Mouse (Mus musculus) embryonic facial prominence, embryonic 13.5 days (tissue): ENCODE measurements around the gene Ap1g1. TPM values are rescaled to one million over a fixed set of nuclear protein-coding genes. Genes with fewer than 3 reads are reported as not detected.

Experiments
- ATAC-seq: fragments of 200-750 bp; cut with Nextera tagmentation; 2 replicates; pipeline ENCODE4 v1.8.0; 2017; ENCODE audit warnings: low read depth; ENCODE audit not compliant: insufficient number of reproducible peaks, insufficient read depth, low FRiP score, low TSS enrichment
- H3K27ac ChIP-seq: fragments of 300-500 bp; sonication (generic); 2 replicates; pipeline ENCODE4 v1.5.1; 2015; ENCODE audit warnings: moderate library complexity, mild to moderate bottlenecking, inconsistent platforms
- H3K27me3 ChIP-seq: fragments of 300-500 bp; sonication (generic); 2 replicates; pipeline ENCODE4 v1.6.1; 2015; ENCODE audit warnings: mild to moderate bottlenecking, inconsistent platforms
- H3K36me3 ChIP-seq: fragments of 300-500 bp; sonication (generic); 2 replicates; pipeline ENCODE4 v1.6.1; 2015; ENCODE audit warnings: mild to moderate bottlenecking, inconsistent platforms
- H3K4me1 ChIP-seq: fragments of 300-500 bp; sonication (generic); 2 replicates; pipeline ENCODE4 v1.6.1; 2015; ENCODE audit warnings: inconsistent platforms
- H3K4me2 ChIP-seq: fragments of 300-500 bp; sonication (generic); 2 replicates; pipeline ENCODE4 v1.6.1; 2015; ENCODE audit warnings: moderate library complexity, mild to moderate bottlenecking, inconsistent platforms
- H3K4me3 ChIP-seq: fragments of 300-500 bp; sonication (generic); 2 replicates; pipeline ENCODE4 v1.5.1; 2015; ENCODE audit warnings: mild to moderate bottlenecking, inconsistent platforms
- H3K9ac ChIP-seq: fragments of 300-500 bp; sonication (generic); 2 replicates; pipeline ENCODE4 v1.6.1; 2015; ENCODE audit warnings: mild to moderate bottlenecking, inconsistent platforms
- H3K9me3 ChIP-seq: fragments of 300-500 bp; sonication (generic); 2 replicates; pipeline ENCODE4 v1.6.1; 2016; ENCODE audit warnings: inconsistent platforms
- WGBS: fragments of 180-500 bp; shearing (Covaris S2); methylation state at CpG from one replicate; pipeline ENCODE4 v1.1.7; 2015; ENCODE audit warnings: mixed read lengths; 5-methylcytosine and 5-hydroxymethylcytosine counted together
- polyA plus RNA-seq: library from polyadenylated mRNA; unstranded; fragments of >200 nt; fragmentation: Nextera tagmentation; extraction: Ambion mirVana; gene quantifications from 2 replicates; pipeline ENCODE4 v1.2.1, GENCODE M21; 2015

Gene Ap1g1
- polyA plus RNA-seq, 1 experiment from 2014 or later = 43.0 TPM

GRCm38 (mm10) chr8:109823561-109823960, 45.2 kb downstream of the Ap1g1 start:
- H3K9me3 ChIP-seq = no peaks in the 10 kb centered on the region
- H3K4me2 ChIP-seq = no peak overlapping the region
- no peak overlapping the region for H3K27ac ChIP-seq
- no peak overlapping the region for H3K4me3 ChIP-seq
- peaks cover 17% of the 10 kb centered on the region; the same call in 1 of the 2 replicates for H3K36me3 ChIP-seq
- no peak for ATAC-seq
- no peaks in the 10 kb centered on the region for H3K4me1 ChIP-seq
- H3K9ac ChIP-seq = no peak overlapping the region
- 94% methylated on average over 2 of the region's 2 CpGs for WGBS
- H3K27me3 ChIP-seq = no peaks in the 10 kb centered on the region

GRCm38 (mm10) chr8:109839822-109840221, 61.5 kb downstream of the Ap1g1 start:
- no peak for ATAC-seq
- H3K9ac ChIP-seq = no peak overlapping the region
- no peak overlapping the region for H3K27ac ChIP-seq
- H3K27me3 ChIP-seq = no peaks in the 10 kb centered on the region
- H3K9me3 ChIP-seq = no peaks in the 10 kb centered on the region
- H3K36me3 ChIP-seq = peaks cover 63% of the 10 kb centered on the region
- no peak overlapping the region for H3K4me2 ChIP-seq
- no peaks in the 10 kb centered on the region for H3K4me1 ChIP-seq
- 98% methylated on average over 2 of the region's 2 CpGs for WGBS
- H3K4me3 ChIP-seq = no peak overlapping the region

- Histone ChIP-seq H3K27ac (no peak overlapping the region), H3K9ac (no peak overlapping the region), H3K4me3 (no peak overlapping the region), H3K4me1 (no peaks in the 10 kb centered on the region), H3K27me3 (no peaks in the 10 kb centered on the region), H3K9me3 (no peaks in the 10 kb centered on the region), H3K4me2 (no peak overlapping the region), H3K36me3 (peaks cover 62% of the 10 kb centered on the region)
- WGBS = 91% methylated on average over 1 of the region's 1 CpGs
- no peak for ATAC-seq
Measured at GRCm38 (mm10) chr8:109842468-109842867, 64.1 kb downstream of the Ap1g1 start.

- no peak for ATAC-seq
- H3K27me3 ChIP-seq = no peaks in the 10 kb centered on the region
- H3K4me3 ChIP-seq = no peak overlapping the region
- peaks cover 75% of the 10 kb centered on the region for H3K36me3 ChIP-seq
- no peaks in the 10 kb centered on the region for H3K4me1 ChIP-seq
- H3K27ac ChIP-seq = no peak overlapping the region
- H3K9me3 ChIP-seq = no peaks in the 10 kb centered on the region
- no peak overlapping the region for H3K4me2 ChIP-seq
- 81% methylated on average over 2 of the region's 2 CpGs for WGBS
- no peak overlapping the region for H3K9ac ChIP-seq
Measured at GRCm38 (mm10) chr8:109847866-109848265, 69.5 kb downstream of the Ap1g1 start.

GRCm38 (mm10) chr8:109848981-109849380, 70.6 kb downstream of the Ap1g1 start:
- Histone ChIP-seq H3K4me3 (no peak overlapping the region), H3K36me3 (peaks cover 71% of the 10 kb centered on the region), H3K4me2 (no peak overlapping the region), H3K4me1 (no peaks in the 10 kb centered on the region), H3K9me3 (no peaks in the 10 kb centered on the region), H3K27me3 (no peaks in the 10 kb centered on the region), H3K9ac (no peak overlapping the region), H3K27ac (no peak overlapping the region)
- 76% methylated on average over 3 of the region's 3 CpGs for WGBS
- no peak for ATAC-seq

- no peak overlapping the region for H3K4me2 ChIP-seq
- H3K4me3 ChIP-seq = no peak overlapping the region
- H3K27ac ChIP-seq = no peak overlapping the region
- no peaks in the 10 kb centered on the region for H3K9me3 ChIP-seq
- WGBS = 41% methylated on average over 6 of the region's 6 CpGs
- H3K4me1 ChIP-seq = no peaks in the 10 kb centered on the region
- H3K9ac ChIP-seq = no peak overlapping the region
- ATAC-seq = no peak
- peaks cover 72% of the 10 kb centered on the region for H3K36me3 ChIP-seq
- no peaks in the 10 kb centered on the region for H3K27me3 ChIP-seq
Measured at GRCm38 (mm10) chr8:109853423-109853822, 75.1 kb downstream of the Ap1g1 start.

- no peak overlapping the region for H3K9ac ChIP-seq
- no peak overlapping the region for H3K4me2 ChIP-seq
- 92% methylated on average over 4 of the region's 4 CpGs for WGBS
- no peaks in the 10 kb centered on the region for H3K27me3 ChIP-seq
- H3K27ac ChIP-seq = no peak overlapping the region
- peaks cover 67% of the 10 kb centered on the region for H3K36me3 ChIP-seq
- H3K4me3 ChIP-seq = no peak overlapping the region
- H3K4me1 ChIP-seq = no peaks in the 10 kb centered on the region
- no peaks in the 10 kb centered on the region for H3K9me3 ChIP-seq
- ATAC-seq = no peak
Measured at GRCm38 (mm10) chr8:109854522-109854921, 76.2 kb downstream of the Ap1g1 start.

- no peak overlapping the region for H3K27ac ChIP-seq
- no peaks in the 10 kb centered on the region for H3K4me1 ChIP-seq
- H3K9ac ChIP-seq = no peak overlapping the region
- H3K4me3 ChIP-seq = no peak overlapping the region
- no peaks in the 10 kb centered on the region for H3K27me3 ChIP-seq
- no peaks in the 10 kb centered on the region for H3K9me3 ChIP-seq
- ATAC-seq = no peak
- 99% methylated on average over 6 of the region's 6 CpGs for WGBS
- no peak overlapping the region for H3K4me2 ChIP-seq
- H3K36me3 ChIP-seq = peaks cover 67% of the 10 kb centered on the region
Measured at GRCm38 (mm10) chr8:109855451-109855850, 77.1 kb downstream of the Ap1g1 start.

- no peak for ATAC-seq
- Histone ChIP-seq H3K27me3 (no peaks in the 10 kb centered on the region), H3K9ac (no peak overlapping the region), H3K4me2 (no peak overlapping the region), H3K4me1 (peaks cover 4% of the 10 kb centered on the region; the same call in 1 of the 2 replicates), H3K9me3 (no peaks in the 10 kb centered on the region), H3K4me3 (no peak overlapping the region), H3K36me3 (peaks cover 42% of the 10 kb centered on the region), H3K27ac (no peak overlapping the region)
- 61% methylated on average over 2 of the region's 2 CpGs for WGBS
Measured at GRCm38 (mm10) chr8:109863398-109863797, 85.0 kb downstream of the Ap1g1 start.

GRCm38 (mm10) chr8:109864798-109865197, 86.4 kb downstream of the Ap1g1 start:
- Histone ChIP-seq H3K4me3 (no peak overlapping the region), H3K9me3 (no peaks in the 10 kb centered on the region), H3K4me1 (peaks cover 4% of the 10 kb centered on the region; the same call in 1 of the 2 replicates), H3K4me2 (no peak overlapping the region), H3K9ac (no peak overlapping the region), H3K27me3 (no peaks in the 10 kb centered on the region), H3K27ac (no peak overlapping the region), H3K36me3 (peaks cover 34% of the 10 kb centered on the region)
- no peak for ATAC-seq
- WGBS = 84% methylated on average over 2 of the region's 2 CpGs

- Histone ChIP-seq H3K4me1 (peaks cover 5% of the 10 kb centered on the region; the same call in 1 of the 2 replicates), H3K27me3 (no peaks in the 10 kb centered on the region), H3K36me3 (peaks cover 27% of the 10 kb centered on the region), H3K4me3 (no peak overlapping the region), H3K9ac (no peak overlapping the region), H3K4me2 (no peak overlapping the region), H3K27ac (no peak overlapping the region), H3K9me3 (no peaks in the 10 kb centered on the region)
- ATAC-seq = no peak
- WGBS = 87% methylated on average over 4 of the region's 4 CpGs
Measured at GRCm38 (mm10) chr8:109865536-109865935, 87.2 kb downstream of the Ap1g1 start.

- no peak overlapping the region for H3K9ac ChIP-seq
- H3K4me2 ChIP-seq = no peak overlapping the region
- peaks cover 16% of the 10 kb centered on the region; the same call in 1 of the 2 replicates for H3K36me3 ChIP-seq
- H3K9me3 ChIP-seq = no peaks in the 10 kb centered on the region
- H3K4me1 ChIP-seq = peaks cover 6% of the 10 kb centered on the region
- ATAC-seq = no peak
- no peaks in the 10 kb centered on the region for H3K27me3 ChIP-seq
- no peak overlapping the region for H3K27ac ChIP-seq
- WGBS = 90% methylated on average over 5 of the region's 5 CpGs
- no peak overlapping the region for H3K4me3 ChIP-seq
Measured at GRCm38 (mm10) chr8:109866690-109867089, 88.3 kb downstream of the Ap1g1 start.
